Mouse (Mus musculus) forebrain, embryonic 15.5 days (tissue): ENCODE results near the gene Ttbk1. TPM values are rescaled to one million over a fixed set of nuclear protein-coding genes. Genes with fewer than 3 reads are reported as not detected.
"Not testable (repeated sequence)": the region's sequence is repeated elsewhere in the genome, so short reads cannot be mapped to it uniquely, and the experiment has no call there.

Experiments
- ATAC-seq: fragments of 200-750 bp; cut with Nextera tagmentation; replicated peaks from 2 replicates; pipeline ENCODE4 v1.8.0; 2017; ENCODE audit warnings: mild to moderate bottlenecking, moderate TSS enrichment, moderate library complexity
- H3K27ac ChIP-seq: fragments of 300-500 bp; sonication (generic); replicated peaks from 2 replicates; pipeline ENCODE4 v1.5.1; 2015; ENCODE audit warnings: mild to moderate bottlenecking, inconsistent platforms
- H3K27me3 ChIP-seq: fragments of 300-500 bp; sonication (generic); 2 replicates; pipeline ENCODE4 v1.6.1; 2015; ENCODE audit warnings: inconsistent platforms
- H3K36me3 ChIP-seq: fragments of 300-500 bp; sonication (generic); 2 replicates; pipeline ENCODE4 v1.6.1; 2015; ENCODE audit warnings: mild to moderate bottlenecking, inconsistent platforms
- H3K4me1 ChIP-seq: fragments of 300-500 bp; sonication (generic); 2 replicates; pipeline ENCODE4 v1.6.1; 2015; ENCODE audit warnings: inconsistent platforms
- H3K4me2 ChIP-seq: fragments of 300-500 bp; sonication (generic); replicated peaks from 2 replicates; pipeline ENCODE4 v1.6.1; 2015; ENCODE audit warnings: mild to moderate bottlenecking, inconsistent platforms
- H3K4me3 ChIP-seq: fragments of 300-500 bp; sonication (generic); 2 replicates; pipeline ENCODE4 v1.5.1; 2015; ENCODE audit warnings: mild to moderate bottlenecking, inconsistent platforms
- H3K9ac ChIP-seq: fragments of 300-500 bp; sonication (generic); replicated peaks from 2 replicates; pipeline ENCODE4 v1.6.1; 2015; ENCODE audit warnings: mild to moderate bottlenecking, inconsistent platforms
- H3K9me3 ChIP-seq: fragments of 300-500 bp; sonication (generic); 2 replicates; pipeline ENCODE4 v1.6.1; 2016; ENCODE audit warnings: inconsistent platforms
- WGBS: fragments of 180-500 bp; shearing (Covaris S2); methylation state at CpG from one replicate; pipeline ENCODE4 v1.1.7; 2015; ENCODE audit warnings: mixed read lengths; 5-methylcytosine and 5-hydroxymethylcytosine counted together
- polyA plus RNA-seq: library from polyadenylated mRNA; unstranded; fragments of >200 nt; fragmentation: Nextera tagmentation; extraction: Ambion mirVana; gene quantifications from 2 replicates; pipeline ENCODE4 v1.2.1, GENCODE M21; 2015

Gene Ttbk1
- polyA plus RNA-seq, 1 experiment from 2014 or later = 6.5 TPM

DNA sequence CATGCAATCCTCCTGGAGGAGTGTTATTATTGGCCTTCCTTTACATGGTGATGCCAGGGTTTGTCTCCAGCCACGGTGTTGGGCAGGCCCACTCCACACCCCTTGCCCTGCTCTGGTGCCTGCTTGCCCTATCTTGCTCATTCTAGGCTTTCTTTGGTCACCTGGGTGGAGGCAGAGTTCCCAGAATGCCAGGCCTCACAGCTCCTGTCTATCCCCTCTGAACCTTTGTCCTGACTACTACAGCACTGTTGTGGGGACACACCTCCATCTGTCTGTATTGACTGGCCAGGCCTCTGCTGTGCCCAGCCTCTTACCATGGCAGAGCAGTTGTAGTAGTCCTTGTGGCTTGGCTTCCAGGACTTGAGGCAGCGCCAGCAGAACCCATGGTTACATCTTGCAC, 15.3 kb upstream of the Ttbk1 start:
- H3K36me3 ChIP-seq = no peaks in the 10 kb centered on the region
- 90% methylated on average over 2 of the region's 2 CpGs for WGBS
- no peak overlapping the region for H3K9ac ChIP-seq
- H3K4me2 ChIP-seq = no peak overlapping the region
- no peak overlapping the region for H3K27ac ChIP-seq
- H3K9me3 ChIP-seq = no peaks in the 10 kb centered on the region
- no peak for ATAC-seq
- H3K4me1 ChIP-seq = no peaks in the 10 kb centered on the region
- no peak overlapping the region for H3K4me3 ChIP-seq
- no peaks in the 10 kb centered on the region for H3K27me3 ChIP-seq

DNA sequence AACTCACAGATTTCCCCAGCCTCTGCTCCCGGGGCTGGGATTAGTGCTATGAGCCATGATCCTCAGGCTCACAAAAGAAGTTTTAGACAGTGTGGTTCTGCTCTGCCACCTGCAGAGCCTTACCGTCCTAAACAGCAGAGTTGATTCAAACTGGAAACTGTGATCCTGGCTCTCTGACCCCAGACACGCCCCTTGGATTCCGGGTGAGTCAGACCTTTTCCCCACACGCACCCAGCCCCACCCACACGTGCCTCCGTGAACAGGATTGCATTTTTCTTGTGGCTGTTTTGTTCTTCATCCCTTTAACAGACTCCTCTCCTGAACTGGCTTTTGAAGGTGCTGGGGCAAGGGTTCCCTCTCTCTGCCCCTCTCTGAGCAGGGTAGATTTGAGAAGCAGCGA, 10.5 kb upstream of the Ttbk1 start:
- Histone ChIP-seq H3K9me3 (no peaks in the 10 kb centered on the region), H3K27ac (no peak overlapping the region), H3K4me1 (peaks cover 8% of the 10 kb centered on the region), H3K4me2 (no peak overlapping the region), H3K27me3 (0 out of 2 replicates have a peak, but pooled peaks cover 9% of the 10 kb centered on the region), H3K36me3 (no peaks in the 10 kb centered on the region), H3K4me3 (no peak overlapping the region), H3K9ac (no peak overlapping the region)
- no peak for ATAC-seq
- WGBS = 60% methylated on average over 8 of the region's 8 CpGs

DNA sequence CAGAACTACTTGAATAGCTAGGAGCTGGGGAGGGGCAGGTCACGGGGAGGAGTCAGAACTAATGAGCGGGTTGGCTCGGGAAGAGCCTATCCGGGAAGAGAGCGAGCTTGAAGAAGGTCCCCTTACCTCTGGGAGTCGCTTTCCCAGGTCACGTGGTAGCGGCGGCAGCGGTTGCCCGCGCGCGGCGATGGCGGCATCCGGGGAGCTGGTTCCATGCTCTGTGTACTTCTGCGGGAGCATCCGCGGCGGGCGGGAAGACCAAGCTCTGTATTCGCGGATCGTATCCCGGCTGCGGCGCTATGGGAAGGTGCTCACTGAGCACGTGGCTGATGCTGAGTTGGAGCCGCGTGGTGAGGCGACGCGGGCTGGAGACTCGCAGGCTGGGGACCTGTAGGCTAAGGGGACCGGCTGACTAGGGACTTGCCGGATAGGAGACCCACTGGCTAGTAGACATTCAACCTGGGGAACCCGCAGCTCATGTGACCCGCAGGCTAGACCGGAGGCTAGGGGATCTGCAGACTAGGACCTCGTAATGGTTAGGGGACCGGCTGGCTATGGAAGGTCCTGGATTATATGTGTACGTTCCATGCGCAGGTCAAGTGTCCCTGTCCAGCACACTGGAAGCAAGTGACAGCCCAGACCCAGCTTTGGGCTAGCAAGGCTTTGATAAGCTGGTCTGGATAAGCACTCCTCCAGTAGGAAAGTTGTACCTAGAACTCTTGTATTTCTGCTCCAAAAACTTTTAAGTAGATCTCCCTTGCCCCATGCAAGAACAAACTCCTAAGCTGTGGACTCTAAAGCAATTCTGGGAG, 9.4 kb upstream of the Ttbk1 start, which contains the start of gene Dnph1:
Gene Dnph1, plus strand, starts transcription at position 89 of the 812 bp plus-strand sequence.
- H3K27me3 ChIP-seq = 0 out of 2 replicates have a peak, but pooled peaks cover 9% of the 10 kb centered on the region
- H3K27ac ChIP-seq = no peak within 1 kb of the TSS
- H3K4me3 ChIP-seq = peak within 1 kb of the TSS; percentile 49
- peak within 1 kb of the TSS; percentile 61 for H3K9ac ChIP-seq
- peak; percentile 97 for ATAC-seq
- H3K4me1 ChIP-seq = peaks cover 8% of the 10 kb centered on the region
- 1% methylated on average over 44 of the region's 44 CpGs for WGBS
- no peaks in the 10 kb centered on the region for H3K36me3 ChIP-seq
- no peaks in the 10 kb centered on the region for H3K9me3 ChIP-seq
- H3K4me2 ChIP-seq = peak within 1 kb of the TSS; percentile 86

DNA sequence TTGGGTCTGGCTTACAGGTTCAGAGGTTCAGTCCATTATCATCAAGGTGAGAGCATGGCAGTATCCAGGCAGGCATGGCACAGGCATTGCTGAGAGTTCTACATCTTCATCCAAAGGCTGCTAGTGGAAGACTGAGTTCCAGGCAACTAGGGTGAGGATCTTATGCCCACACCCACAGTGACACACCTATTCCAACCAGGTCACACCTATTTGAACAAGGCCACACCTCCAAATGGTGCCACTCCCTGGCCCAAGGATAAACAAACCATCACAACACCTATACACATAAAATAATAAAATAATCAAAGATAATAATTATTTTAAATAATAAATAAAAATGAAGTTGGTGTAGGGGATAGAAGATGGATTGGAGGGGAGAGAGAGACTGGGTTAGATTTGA, 8.6 kb upstream of the Ttbk1 start:
- H3K4me2 ChIP-seq, H3K27ac ChIP-seq, H3K36me3 ChIP-seq, H3K9me3 ChIP-seq, H3K4me1 ChIP-seq, H3K27me3 ChIP-seq, H3K9ac ChIP-seq, ATAC-seq: not testable (repeated sequence)
- 0 out of 2 replicates have a peak overlapping the region, but pooled peaks have one; percentile 49 for H3K4me3 ChIP-seq

DNA sequence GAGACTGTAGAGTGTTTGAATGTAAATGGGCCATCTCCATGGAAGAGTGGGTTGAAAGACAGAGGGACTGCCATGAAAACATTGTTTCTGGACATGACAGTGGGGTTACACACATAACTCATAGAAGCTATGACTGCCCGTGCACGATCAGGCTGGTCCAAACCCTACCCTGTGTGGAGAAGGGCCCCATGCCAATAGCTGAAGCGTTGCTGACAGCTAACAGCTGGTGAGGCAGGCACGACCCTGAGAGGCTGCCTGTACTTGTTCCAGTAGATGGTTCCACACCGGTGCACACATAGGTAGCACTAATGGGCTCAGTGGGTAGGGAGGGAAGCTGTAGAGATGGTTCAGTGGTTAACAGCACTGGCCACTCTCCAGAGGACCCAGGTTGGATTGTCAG, 8.0 kb upstream of the Ttbk1 start:
- Histone ChIP-seq H3K4me2 (no peak overlapping the region), H3K27me3 (0 out of 2 replicates have a peak, but pooled peaks cover 9% of the 10 kb centered on the region), H3K9ac (no peak overlapping the region), H3K36me3 (no peaks in the 10 kb centered on the region), H3K9me3 (no peaks in the 10 kb centered on the region), H3K27ac (no peak overlapping the region), H3K4me1 (peaks cover 8% of the 10 kb centered on the region), H3K4me3 (no peak overlapping the region)
- ATAC-seq = no peak; the same call in 1 of the 2 replicates
- 66% methylated on average over 5 of the region's 5 CpGs for WGBS

DNA sequence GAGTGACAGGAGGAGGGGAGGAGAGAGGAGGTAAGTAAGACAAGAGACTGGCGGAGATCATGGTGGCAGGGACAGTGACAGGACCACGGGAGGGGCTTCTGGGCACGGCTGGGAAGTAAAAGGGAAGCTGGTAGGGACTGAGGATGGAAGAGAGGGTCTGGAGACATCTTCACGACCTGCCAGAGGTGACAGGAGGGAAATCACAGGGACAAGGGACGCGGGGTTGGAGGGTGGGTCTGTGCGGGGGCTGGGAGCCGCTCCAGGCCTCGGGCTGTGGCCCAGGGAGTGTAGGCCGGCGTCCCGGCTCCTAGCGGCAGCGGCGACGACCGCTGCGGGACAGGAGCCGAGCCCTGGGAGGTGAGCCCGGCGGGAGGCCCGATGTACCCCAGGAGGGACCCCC, 480 bp downstream of the Ttbk1 start:
- peak; percentile 41 for ATAC-seq
- Histone ChIP-seq H3K9me3 (no peaks in the 10 kb centered on the region), H3K36me3 (0 out of 2 replicates have a peak, but pooled peaks cover 2% of the 10 kb centered on the region), H3K9ac (peak overlapping the region; percentile 82), H3K4me2 (peak overlapping the region; percentile 74), H3K27me3 (no peaks in the 10 kb centered on the region), H3K27ac (peak overlapping the region; percentile 62), H3K4me3 (peak overlapping the region; percentile 70), H3K4me1 (peaks cover 49% of the 10 kb centered on the region)
- 3% methylated on average over 9 of the region's 22 CpGs for WGBS

DNA sequence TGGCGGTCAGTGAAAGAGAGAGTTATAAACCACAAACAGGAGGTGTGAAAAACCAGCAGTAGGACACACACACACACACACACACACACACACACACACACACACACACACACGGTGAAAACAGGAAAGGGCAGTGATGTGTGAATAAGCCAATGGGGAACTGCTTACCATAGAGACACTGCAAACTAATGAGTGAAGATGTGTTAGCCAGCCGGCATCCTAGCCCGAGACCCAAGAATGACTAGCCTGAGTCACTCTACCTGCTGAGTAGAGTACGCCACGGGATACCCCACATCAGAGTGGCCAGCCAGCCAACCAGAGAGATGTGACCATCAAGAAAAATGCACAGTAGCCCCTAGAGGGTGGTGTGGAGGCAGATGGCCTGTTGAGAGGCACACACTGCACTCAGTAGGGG, 3.0 kb downstream of the Ttbk1 start:
- Histone ChIP-seq H3K4me1 (peaks cover 49% of the 10 kb centered on the region), H3K4me3 (peak overlapping the region; percentile 32), H3K27me3 (no peaks in the 10 kb centered on the region), H3K4me2 (peak overlapping the region; percentile 65), H3K27ac (no peak overlapping the region), H3K9me3 (no peaks in the 10 kb centered on the region), H3K9ac (peak overlapping the region; percentile 34; the same call in 1 of the 2 replicates), H3K36me3 (peaks cover 10% of the 10 kb centered on the region)
- no peak for ATAC-seq
- 10% methylated on average over 6 of the region's 6 CpGs for WGBS

DNA sequence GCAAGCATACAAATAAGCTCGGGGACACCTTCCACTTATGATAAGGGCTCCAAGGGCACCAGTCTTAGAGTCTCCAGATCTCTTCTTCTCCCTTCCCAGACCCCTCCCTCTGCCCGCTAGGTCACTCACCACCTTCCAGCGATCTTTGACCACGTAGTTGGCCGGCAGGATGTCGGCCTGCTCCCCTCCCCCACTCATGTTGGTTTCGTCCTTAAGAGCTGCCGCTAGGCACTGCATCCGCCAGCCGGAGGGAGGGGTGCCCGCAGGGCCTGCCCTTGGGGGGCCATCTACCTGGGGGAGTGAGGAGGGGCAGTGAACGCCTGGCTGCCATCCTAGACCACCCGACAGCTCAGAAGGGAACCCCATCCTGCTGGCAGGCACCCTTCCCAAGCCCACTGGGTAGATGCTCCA, 3.4 kb downstream of the Ttbk1 start:
- no peak for ATAC-seq

DNA sequence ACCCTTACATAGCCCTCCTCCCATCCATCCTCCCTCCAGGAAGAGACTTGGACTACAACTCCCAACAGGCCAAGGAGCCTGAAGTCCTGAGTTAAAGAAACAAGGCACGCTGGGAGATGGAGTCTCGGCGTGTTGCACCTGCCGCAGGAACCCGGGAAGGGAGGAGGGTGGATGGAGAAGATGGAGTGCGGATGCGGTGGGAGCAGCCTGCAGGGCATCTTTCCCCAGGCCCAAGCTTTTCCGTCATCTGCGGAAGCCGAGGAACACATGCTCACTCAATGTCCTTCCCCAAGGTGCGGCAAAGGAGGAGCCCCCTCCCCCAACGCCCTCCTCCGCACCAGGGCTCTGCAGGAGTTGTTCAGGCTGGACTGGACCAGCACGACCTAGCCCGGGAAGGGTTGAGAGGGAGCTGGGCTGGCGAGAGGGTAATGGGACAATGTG, 3.9 kb downstream of the Ttbk1 start:
- H3K9ac ChIP-seq = peak overlapping the region; percentile 34
- H3K27me3 ChIP-seq = no peaks in the 10 kb centered on the region
- H3K36me3 ChIP-seq = peaks cover 12% of the 10 kb centered on the region
- H3K27ac ChIP-seq = 0 out of 2 replicates have a peak overlapping the region, but pooled peaks have one; percentile 14
- H3K4me3 ChIP-seq = peak overlapping the region; percentile 32
- peak overlapping the region; percentile 65 for H3K4me2 ChIP-seq
- ATAC-seq = peak; percentile 41
- peaks cover 49% of the 10 kb centered on the region for H3K4me1 ChIP-seq
- no peaks in the 10 kb centered on the region for H3K9me3 ChIP-seq
- WGBS = 1% methylated on average over 16 of the region's 16 CpGs

More for the DNA sequence above, 3.4 kb downstream of the Ttbk1 start:
- Histone ChIP-seq H3K4me1 (peaks cover 49% of the 10 kb centered on the region), H3K27me3 (no peaks in the 10 kb centered on the region), H3K36me3 (peaks cover 10% of the 10 kb centered on the region), H3K9me3 (no peaks in the 10 kb centered on the region), H3K9ac (peak overlapping the region; percentile 34), H3K4me2 (peak overlapping the region; percentile 65), H3K4me3 (peak overlapping the region; percentile 32), H3K27ac (0 out of 2 replicates have a peak overlapping the region, but pooled peaks have one; percentile 14)
- 5% methylated on average over 13 of the region's 13 CpGs for WGBS

DNA sequence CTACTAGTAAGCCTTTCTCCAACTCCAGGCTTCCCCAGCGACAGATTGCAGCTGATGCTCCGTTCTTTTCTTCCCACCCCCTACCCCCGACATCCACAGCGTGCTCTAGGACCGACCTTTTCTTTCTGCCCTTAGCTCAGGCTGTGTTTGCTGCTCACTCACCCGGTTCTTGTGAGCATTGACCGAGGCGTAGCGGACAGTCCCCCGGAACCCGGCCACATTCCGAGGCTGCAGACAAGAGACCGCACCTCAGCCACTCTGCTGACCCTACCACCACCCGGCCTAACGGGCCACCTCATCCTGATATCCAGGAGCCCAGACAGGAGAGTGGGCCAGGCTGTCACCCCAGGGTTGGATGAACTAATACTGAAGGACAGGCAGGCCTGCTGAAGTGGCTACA, 10.2 kb downstream of the Ttbk1 start:
- no peak overlapping the region for H3K27ac ChIP-seq
- H3K36me3 ChIP-seq = peaks cover 65% of the 10 kb centered on the region
- H3K4me1 ChIP-seq = no peaks in the 10 kb centered on the region
- no peak overlapping the region for H3K9ac ChIP-seq
- H3K27me3 ChIP-seq = no peaks in the 10 kb centered on the region
- no peak overlapping the region for H3K4me2 ChIP-seq
- WGBS = 95% methylated on average over 15 of the region's 15 CpGs
- no peak for ATAC-seq
- H3K9me3 ChIP-seq = no peaks in the 10 kb centered on the region
- no peak overlapping the region for H3K4me3 ChIP-seq

DNA sequence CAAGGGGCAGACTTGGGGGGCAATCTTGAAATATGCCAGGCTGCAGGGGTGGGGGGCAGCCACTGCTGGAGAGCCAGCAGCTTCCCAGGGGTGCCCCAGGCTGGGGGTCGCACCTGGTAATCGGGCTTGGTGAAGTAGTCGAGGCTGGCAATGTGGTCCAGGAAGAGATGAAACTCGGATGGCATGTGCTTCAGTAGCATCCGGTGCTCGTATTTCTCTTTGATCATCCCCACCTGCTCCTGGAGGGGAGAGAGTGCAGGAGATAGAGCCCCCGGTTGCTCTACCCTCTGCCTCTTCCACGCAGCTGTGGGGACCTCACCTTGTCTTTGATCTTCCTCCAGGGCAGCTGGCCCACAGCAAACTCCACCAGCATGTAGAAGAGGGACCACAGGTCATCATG, 10.9 kb downstream of the Ttbk1 start:
- Histone ChIP-seq H3K36me3 (peaks cover 68% of the 10 kb centered on the region), H3K27ac (no peak overlapping the region), H3K27me3 (no peaks in the 10 kb centered on the region), H3K4me2 (no peak overlapping the region), H3K4me3 (no peak overlapping the region), H3K4me1 (no peaks in the 10 kb centered on the region), H3K9ac (no peak overlapping the region), H3K9me3 (no peaks in the 10 kb centered on the region)
- 85% methylated on average over 8 of the region's 8 CpGs for WGBS
- ATAC-seq = no peak

DNA sequence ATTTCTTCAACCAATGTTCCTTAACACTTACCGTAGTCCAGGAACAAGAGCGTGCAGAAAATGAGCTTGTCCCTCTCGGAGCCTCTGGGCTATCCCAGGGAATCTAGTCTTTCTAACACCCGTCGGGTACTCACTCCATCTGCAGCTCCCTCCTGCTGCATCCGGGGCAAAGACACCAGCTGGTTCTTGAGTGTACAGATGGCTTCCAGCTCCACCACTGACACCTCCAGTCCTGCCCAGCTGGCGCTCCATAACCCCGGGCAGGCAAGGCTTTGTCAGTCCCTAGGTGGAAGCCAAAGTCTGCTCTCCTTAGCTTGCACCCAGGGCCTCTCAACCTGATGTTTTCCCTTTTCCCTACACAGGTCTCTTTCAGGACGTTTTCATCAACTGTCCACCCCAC, 19.6 kb downstream of the Ttbk1 start:
- 65% methylated on average over 9 of the region's 9 CpGs for WGBS
- Histone ChIP-seq H3K36me3 (peaks cover 77% of the 10 kb centered on the region), H3K4me1 (peaks cover 6% of the 10 kb centered on the region; the same call in 1 of the 2 replicates), H3K4me2 (no peak overlapping the region), H3K27ac (peak overlapping the region; percentile 34), H3K4me3 (no peak overlapping the region), H3K9ac (no peak overlapping the region), H3K27me3 (no peaks in the 10 kb centered on the region), H3K9me3 (no peaks in the 10 kb centered on the region)
- peak; percentile 45; the same call in 1 of the 2 replicates for ATAC-seq
